Mouse (Mus musculus) lung, adult 2 months (tissue): ENCODE data around the gene Negr1.

Source experiments
- CTCF ChIP-seq: fragments of 200-500 bp; IDR thresholded peaks from 2 replicates; pipeline ENCODE4 v1.5.1; 2011; ENCODE audit warnings: mild to moderate bottlenecking, low read length, control low read depth; ENCODE audit not compliant: insufficient read depth
- POLR2A ChIP-seq: fragments of 200-500 bp; IDR thresholded peaks from 2 replicates; pipeline ENCODE4 v1.6.1; 2011; ENCODE audit warnings: low read depth, mild to moderate bottlenecking, control low read depth, low read length, borderline replicate concordance; ENCODE audit errors: extremely low read depth

- TF ChIP-seq POLR2A, result no peak
- TF ChIP-seq CTCF, result no peak
These were observed 210.5 kb downstream of the Negr1 start for GRCm38 (mm10) chr3:156772057-156772456.
